Mouse (Mus musculus): ENCODE results near the gene Unc119b.

DNA sequence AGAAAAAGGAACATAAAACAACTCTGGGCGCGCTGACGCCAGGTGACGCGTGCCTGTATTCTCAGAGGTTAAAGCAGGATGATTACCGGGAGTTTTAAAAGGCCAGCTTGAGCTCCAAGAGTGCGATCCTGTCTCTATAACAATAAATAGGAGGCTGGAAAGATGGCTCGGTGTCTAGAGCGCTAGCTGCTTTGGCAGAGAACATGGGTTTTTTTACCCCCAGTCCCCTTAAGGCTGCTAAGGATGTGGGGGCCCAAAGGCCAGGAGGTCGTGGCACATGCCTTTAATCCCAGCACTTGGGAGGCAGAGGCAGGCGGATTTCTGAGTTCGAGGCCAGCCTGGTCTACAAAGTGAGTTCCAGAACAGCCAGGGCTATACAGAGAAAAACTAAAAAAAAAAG is 24.4 kb upstream of the Unc119b start:
- no peak for TF ChIP-seq CTCF (IDR thresholded peaks at IDR 0.05; ENCODE audit: low read depth)
- TF ChIP-seq EP300 (IDR thresholded peaks at IDR 0.05; ENCODE audit: low read depth): no peak

Measured in liver, postnatal 0 days (tissue).